Mouse (Mus musculus): ENCODE measurements at regions not wholly inside any gene's neighbourhood (a gene's known extent, or its start where the extent isn't known, plus 50 kb on each side); places are given as distances from the start of the nearest gene placed in this dataset.

DNA sequence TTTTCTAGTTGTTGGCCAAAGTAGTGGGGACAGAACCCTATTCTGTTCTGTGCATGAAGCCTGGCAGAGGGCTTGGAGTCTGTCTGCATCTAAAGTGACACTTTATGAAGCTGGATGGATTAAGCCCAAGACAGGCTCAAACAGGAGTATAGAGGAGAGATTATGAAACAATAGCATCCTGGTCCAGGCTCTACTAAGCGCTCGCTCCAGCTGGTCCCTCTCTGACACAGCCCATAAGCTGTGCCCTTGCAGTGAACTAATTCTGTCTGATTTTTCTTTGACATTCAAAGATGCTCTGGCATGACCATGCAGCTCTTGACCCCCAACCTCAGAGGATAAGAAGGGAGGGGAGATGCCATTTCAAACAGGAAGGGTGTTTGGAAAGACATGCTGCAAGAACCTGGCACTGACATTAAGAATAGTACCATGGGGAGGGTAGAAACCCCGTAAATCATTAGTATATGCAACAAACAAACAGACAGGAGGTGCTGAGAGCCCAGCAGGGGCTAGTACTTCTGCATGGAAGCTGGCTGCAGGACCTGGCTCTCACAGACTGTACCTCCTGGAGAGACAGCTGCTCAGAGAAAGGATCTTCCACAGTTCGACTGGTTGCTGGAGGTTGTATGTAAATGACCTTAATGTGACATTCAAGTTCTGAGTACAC, 556.8 kb downstream of the Tmem132b start:
- TF ChIP-seq CTCF (IDR thresholded peaks at IDR 0.05; ENCODE audit: low read depth, low read length) (no peak), POLR2A (IDR thresholded peaks at IDR 0.05; ENCODE audit: insufficient read depth, low read length) (no peak), EP300 (IDR thresholded peaks at IDR 0.05; ENCODE audit: insufficient read depth, low read depth, low read length) (no peak)

All from ES-Bruce4 (cell line).